Mouse (Mus musculus) T-cell, adult 66 days (primary cell): ENCODE data around the gene Krt32. TPM values are rescaled to one million over a fixed set of nuclear protein-coding genes. Genes with fewer than 3 reads are reported as not detected.

Experiments
- total RNA-seq, 2 experiments: library from RNA; stranded (reverse); gene quantifications; 3 replicates in 1 of 2; 4 replicates in 1 of 2; pipeline ENCODE4 v1.2.4; 2023

Krt32 gene
- not detected for total RNA-seq

GRCm38 (mm10) chr11:100087861-100088260 is at the start of gene Krt32:
TSS of gene Krt32 (minus strand) at chr11:100088226.

GRCm38 (mm10) chr11:100135731-100136130 is 47.7 kb upstream of the Krt32 start, which contains the start of gene Krt15:
TSS of gene Krt15 (minus strand) at chr11:100135928.

DNA sequence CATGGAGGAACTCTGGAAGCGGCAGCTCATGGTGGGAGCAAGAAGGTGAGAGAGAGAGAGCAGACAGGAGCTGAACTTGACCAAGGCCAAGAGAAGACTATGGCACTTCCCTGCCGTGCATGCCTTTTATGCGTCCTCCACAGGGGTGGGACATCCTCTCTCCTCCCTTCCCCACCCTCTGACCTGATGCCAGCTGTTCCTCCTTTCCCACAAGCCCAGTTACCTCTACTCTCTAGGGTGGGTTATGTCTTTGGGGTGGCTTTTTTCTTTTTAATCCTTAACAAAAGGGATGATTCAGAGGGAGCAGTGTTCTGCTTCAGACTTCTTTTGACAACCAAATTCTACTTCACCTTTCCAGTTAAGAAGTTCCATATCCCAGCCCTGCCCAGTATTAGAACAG is 33.4 kb upstream of the Krt32 start, which contains the start of gene Krt13:
Krt13 (minus strand) TSS at position 101 of the 400 bp plus-strand sequence.

GRCm38 (mm10) chr11:100105576-100106122 is 17.6 kb upstream of the Krt32 start, which contains the start of gene Krt36:
TSS of gene Krt36 (minus strand) at chr11:100105626.

GRCm38 (mm10) chr11:100096141-100096540 is 8.1 kb upstream of the Krt32 start, which contains the start of gene Krt35:
TSS of gene Krt35 (minus strand) at chr11:100096241.

DNA sequence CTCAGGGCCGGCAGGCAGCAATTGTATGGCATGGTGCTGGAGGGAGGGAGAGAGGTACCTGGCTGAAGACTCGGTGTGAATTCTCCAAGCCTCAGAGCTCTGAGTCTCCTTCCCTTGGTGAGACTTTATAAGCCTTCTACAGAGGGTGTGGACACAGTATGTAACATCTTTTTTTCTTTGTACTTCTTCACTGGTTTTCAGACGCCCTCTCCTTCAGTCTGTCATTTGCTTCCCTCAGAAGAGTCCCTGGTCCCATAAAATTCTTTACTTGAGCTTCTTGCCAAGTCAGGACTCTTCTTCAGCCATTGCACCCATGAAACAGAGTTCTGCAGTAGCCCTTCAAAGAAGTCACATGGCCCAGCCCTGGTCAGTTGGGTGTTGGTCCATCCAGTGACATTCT is 37.6 kb downstream of the Krt32 start, which contains the start of gene Krt31:
Krt31 (minus strand) TSS at position 101 of the 400 bp plus-strand sequence.

DNA sequence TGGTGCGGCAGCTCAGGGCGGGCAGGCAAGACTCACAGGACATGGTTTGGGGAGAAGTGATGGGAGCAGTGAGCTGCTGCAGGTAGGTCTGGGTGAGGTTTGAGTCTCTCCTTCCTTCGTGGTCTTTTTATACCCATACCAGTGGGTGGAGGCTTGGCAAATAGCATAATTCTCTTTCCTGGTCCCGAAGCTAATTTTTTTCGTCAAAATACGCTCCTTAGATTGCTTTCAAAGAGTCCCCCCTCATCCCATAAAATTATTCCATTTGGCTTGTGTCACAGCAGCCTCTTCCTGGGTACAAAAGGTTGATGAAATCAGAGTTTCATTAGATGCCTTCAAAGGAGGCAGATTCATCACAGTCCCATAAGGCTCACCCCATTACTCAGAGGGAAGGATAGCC is 46.6 kb downstream of the Krt32 start, which contains the start of gene Krt34:
Krt34 (minus strand) TSS at position 101 of the 400 bp plus-strand sequence.

Other genes with a start within 250 kb of the Krt32 start
- gene Krtap4-16, start 236.6 kb downstream of the Krt32 start, total RNA-seq, result not detected
- not detected for gene Gm11568, start 230.3 kb downstream of the Krt32 start, total RNA-seq
- not detected for gene Gm11559, start 223.8 kb downstream of the Krt32 start, total RNA-seq
- not detected for gene Krtap9-1, start 214.8 kb downstream of the Krt32 start, total RNA-seq
- gene Gm11567, start 209.0 kb downstream of the Krt32 start, total RNA-seq, result not detected
- not detected for gene Krtap31-1, start 180.3 kb downstream of the Krt32 start, total RNA-seq
- not detected for gene Gm11565, start 173.5 kb downstream of the Krt32 start, total RNA-seq
- gene Krtap31-2, start 151.9 kb downstream of the Krt32 start, total RNA-seq, result not detected
- not detected for gene Krtap9-5, start 139.8 kb downstream of the Krt32 start, total RNA-seq
- not detected for gene Krtap29-1, start 109.2 kb downstream of the Krt32 start, total RNA-seq
- gene Krtap16-1, start 101.6 kb downstream of the Krt32 start, total RNA-seq, result not detected
- not detected for gene Krtap17-1, start 94.2 kb downstream of the Krt32 start, total RNA-seq
- not detected for gene Krt33a, start 72.0 kb downstream of the Krt32 start, total RNA-seq
- gene Krt33b, start 58.4 kb downstream of the Krt32 start, total RNA-seq, result not detected
- not detected for gene Krt34, start 46.7 kb downstream of the Krt32 start, total RNA-seq
- not detected for gene Krt31, start 37.7 kb downstream of the Krt32 start, total RNA-seq
- not detected for gene Krt35, start 8.0 kb upstream of the Krt32 start, total RNA-seq
- gene Krt36, start 17.4 kb upstream of the Krt32 start, total RNA-seq, result not detected
- not detected for gene Krt13, start 33.3 kb upstream of the Krt32 start, total RNA-seq
- not detected for gene Krt15, start 47.7 kb upstream of the Krt32 start, total RNA-seq
- not detected for gene Krt19, start 60.4 kb upstream of the Krt32 start, total RNA-seq
- not detected for gene Krt9, start 105.0 kb upstream of the Krt32 start, total RNA-seq
- gene Krt14, start 119.3 kb upstream of the Krt32 start, total RNA-seq, result not detected
- gene Krt16, start 160.7 kb upstream of the Krt32 start, total RNA-seq, result not detected
- not detected for gene Krt17, start 172.8 kb upstream of the Krt32 start, total RNA-seq
- not detected for gene Krt42, start 181.6 kb upstream of the Krt32 start, total RNA-seq
- 1,000 to 10,000 TPM; 2,152 to 2,177 TPM for gene Eif1, start 231.7 kb upstream of the Krt32 start, total RNA-seq
- gene Gast, start 246.2 kb upstream of the Krt32 start, total RNA-seq, result not detected